Mouse (Mus musculus) retina, postnatal 7 days (tissue): ENCODE measurements around the gene Xaf1.

Source experiments
- DNase-seq: peaks from one replicate; pipeline ENCODE4 v3.0.0-alpha.2; 2012; ENCODE audit warnings: low read depth, low spot score

Gene Xaf1

DNA sequence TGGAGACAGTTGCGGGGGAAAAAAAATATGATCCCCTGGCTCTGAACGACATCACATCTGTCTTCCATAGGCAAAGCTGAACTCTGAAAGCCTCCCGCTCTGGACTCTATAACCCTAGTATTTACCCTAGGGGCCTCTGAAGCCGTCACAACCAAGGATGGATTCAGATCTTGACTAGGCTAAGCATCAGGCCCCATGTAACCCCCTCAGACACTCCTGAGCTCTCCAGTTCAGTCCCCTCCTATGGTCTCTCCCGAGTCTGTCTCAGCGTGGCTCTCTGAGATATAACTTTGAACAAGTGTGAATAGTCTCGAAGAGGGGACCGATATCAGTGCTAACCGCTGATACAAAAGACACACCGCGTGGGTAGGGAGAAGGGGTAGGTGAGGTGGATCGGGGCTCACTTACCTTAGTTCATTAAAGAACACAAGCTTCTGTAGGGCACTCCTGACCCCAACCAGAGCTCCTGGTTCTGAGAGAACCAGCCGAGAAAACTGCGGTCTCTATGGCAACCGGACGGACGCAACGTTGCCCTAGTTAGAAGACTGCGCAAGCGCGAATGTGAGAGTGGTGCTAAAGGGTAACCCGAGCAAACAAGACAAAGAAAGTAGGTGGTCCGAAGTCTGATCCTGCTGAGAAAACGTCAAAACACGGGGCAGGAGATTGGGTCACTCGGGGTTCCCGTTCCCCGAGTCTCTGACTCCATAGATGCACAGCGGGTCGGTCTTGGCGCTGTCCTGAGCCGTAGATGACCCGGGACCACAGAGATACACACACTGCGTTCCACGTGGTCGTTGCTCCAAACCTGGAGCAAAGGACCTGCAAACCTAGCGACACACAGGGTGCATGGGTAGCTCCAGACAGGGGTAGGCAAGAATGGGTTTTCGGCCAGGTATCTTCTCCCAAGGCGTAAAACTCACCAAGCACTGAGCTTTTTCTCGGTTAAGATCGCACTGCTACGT, 60.2 kb downstream of the Xaf1 start:
- peak; percentile 56 for DNase-seq

DNA sequence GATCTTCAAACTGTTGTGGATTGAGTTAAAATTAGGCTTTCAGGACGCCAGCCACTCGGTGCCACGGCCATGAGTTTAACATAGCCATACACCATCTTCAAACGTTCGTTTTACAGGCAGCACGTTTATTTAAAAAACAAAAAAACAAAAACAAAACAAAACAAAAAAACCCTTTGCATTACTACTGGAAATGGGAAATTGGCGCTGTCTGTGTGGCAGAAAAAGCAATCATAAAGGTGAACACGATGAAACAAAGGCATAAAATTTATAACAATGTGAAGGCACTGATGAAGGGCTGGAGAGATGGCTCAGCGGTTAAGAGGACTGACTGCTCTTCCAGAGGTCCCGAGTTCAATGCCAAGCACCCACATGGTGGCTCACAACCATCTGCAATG, 60.9 kb downstream of the Xaf1 start, which contains the start of gene Tekt1:
TSS of gene Tekt1 (minus strand) at position 96 of the 395 bp plus-strand sequence.
- DNase-seq, result no peak
